Mouse (Mus musculus) natural killer cell, adult 2 months (primary cell): ENCODE results near the gene Neurl1a.

ENCODE experiments used
- DNase-seq, 2 experiments: peaks; one replicate each; pipeline ENCODE4 v3.0.0; 2022; ENCODE audit warnings: low spot score in 2 of 2

The Neurl1a gene

GRCm38 (mm10) chr19:47168223-47168622 lies 10.4 kb upstream of the Neurl1a start:
- peak; percentile 44 to 54 for DNase-seq

GRCm38 (mm10) chr19:47168793-47169412 lies 9.7 kb upstream of the Neurl1a start:
- DNase-seq = peak; percentile 66 to 83

GRCm38 (mm10) chr19:47174515-47174914 lies 4.1 kb upstream of the Neurl1a start:
- no peak for DNase-seq

GRCm38 (mm10) chr19:47175472-47175871 lies 3.1 kb upstream of the Neurl1a start:
- no peak for DNase-seq

- DNase-seq = no peak
These were observed 1.6 kb upstream of the Neurl1a start for GRCm38 (mm10) chr19:47176916-47177505.

- no peak for DNase-seq
These were observed 619 bp upstream of the Neurl1a start for GRCm38 (mm10) chr19:47178001-47178400.

GRCm38 (mm10) chr19:47179272-47179809 lies 721 bp downstream of the Neurl1a start:
- no peak for DNase-seq

GRCm38 (mm10) chr19:47180011-47180410 lies 1.4 kb downstream of the Neurl1a start:
- no peak for DNase-seq

GRCm38 (mm10) chr19:47184221-47184620 lies 5.6 kb downstream of the Neurl1a start:
- no peak for DNase-seq

- DNase-seq = no peak
These were observed 6.1 kb downstream of the Neurl1a start for GRCm38 (mm10) chr19:47184736-47185135.

GRCm38 (mm10) chr19:47186514-47187275 lies 8.1 kb downstream of the Neurl1a start:
- DNase-seq = no peak

- no peak for DNase-seq
These were observed 10.0 kb downstream of the Neurl1a start for GRCm38 (mm10) chr19:47188515-47189128.

GRCm38 (mm10) chr19:47192158-47192557 lies 13.5 kb downstream of the Neurl1a start:
- DNase-seq = no peak

GRCm38 (mm10) chr19:47198671-47199350 lies 20.2 kb downstream of the Neurl1a start:
- DNase-seq = no peak

GRCm38 (mm10) chr19:47201972-47202371 lies 23.4 kb downstream of the Neurl1a start:
- DNase-seq = no peak

GRCm38 (mm10) chr19:47202429-47202828 lies 23.8 kb downstream of the Neurl1a start:
- no peak for DNase-seq

GRCm38 (mm10) chr19:47203042-47203441 lies 24.4 kb downstream of the Neurl1a start:
- no peak for DNase-seq

- no peak for DNase-seq
These were observed 26.0 kb downstream of the Neurl1a start for GRCm38 (mm10) chr19:47204653-47205052.

GRCm38 (mm10) chr19:47206126-47206525 lies 27.5 kb downstream of the Neurl1a start:
- no peak for DNase-seq

GRCm38 (mm10) chr19:47210432-47210831 lies 31.8 kb downstream of the Neurl1a start:
- DNase-seq = no peak

- no peak for DNase-seq
These were observed 33.1 kb downstream of the Neurl1a start for GRCm38 (mm10) chr19:47211609-47212312.
